Mouse (Mus musculus) regulatory T cell (primary cell): Measurements from ENCODE around the gene Gm10961.

Experiments used
- in situ Hi-C: fragments of 300-600 bp; cut with MboI, MseI; formaldehyde crosslinking; loops from one replicate; pipeline ENCODE4 v1.15.1; 2025; ENCODE audit warnings: high pct_unique_total_duplicates

Gm10961 gene

GRCm38 (mm10) chr3:107656888-107657287 is 25.8 kb downstream of the Gm10961 start:
- in situ Hi-C loops, result no loop called here

GRCm38 (mm10) chr3:107659000-107659399 is 27.9 kb downstream of the Gm10961 start:
- in situ Hi-C loops, result no loop called here

DNA sequence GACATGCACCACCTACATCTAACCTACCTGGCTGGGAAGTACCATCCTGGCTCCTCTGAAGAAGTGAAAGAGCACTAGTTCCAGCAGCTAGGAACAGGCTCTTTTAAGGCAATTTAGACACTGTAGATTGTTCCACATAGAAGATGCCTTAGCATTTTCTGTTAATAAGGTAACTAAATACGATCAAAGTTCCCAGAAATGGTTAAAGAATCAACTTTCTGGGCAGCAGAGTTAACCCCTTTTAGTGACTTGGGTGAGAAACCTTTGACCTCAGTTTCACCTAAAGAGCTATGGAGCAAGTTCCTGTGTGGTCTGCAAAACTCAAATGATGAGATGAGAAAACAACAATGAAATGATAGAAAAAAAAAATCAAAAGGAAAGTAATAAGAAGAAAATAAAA is 33.5 kb downstream of the Gm10961 start:
- in situ Hi-C loops, result no loop called here

DNA sequence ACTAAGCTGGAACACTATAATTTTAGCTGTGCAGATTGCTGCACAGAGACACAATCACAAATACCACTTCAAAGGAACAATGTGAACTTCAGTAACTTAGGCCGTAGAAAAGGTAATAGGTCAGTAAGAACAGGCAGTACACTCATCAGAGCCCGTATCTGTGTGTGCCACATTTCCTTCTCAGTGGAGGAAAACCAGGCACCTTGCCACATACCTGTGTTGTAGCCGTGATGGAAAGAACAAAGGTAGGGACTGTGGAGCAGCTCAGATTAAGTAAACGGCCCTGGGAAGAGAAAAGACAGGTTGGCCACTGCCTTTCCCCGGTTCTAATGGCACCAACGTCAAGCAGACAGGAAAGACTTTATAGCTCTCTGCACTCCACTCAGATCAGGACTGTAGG is 36.3 kb downstream of the Gm10961 start:
- in situ Hi-C loops, result no loop called here

GRCm38 (mm10) chr3:107668786-107669185 is 37.7 kb downstream of the Gm10961 start:
- in situ Hi-C loops, result no loop called here

DNA sequence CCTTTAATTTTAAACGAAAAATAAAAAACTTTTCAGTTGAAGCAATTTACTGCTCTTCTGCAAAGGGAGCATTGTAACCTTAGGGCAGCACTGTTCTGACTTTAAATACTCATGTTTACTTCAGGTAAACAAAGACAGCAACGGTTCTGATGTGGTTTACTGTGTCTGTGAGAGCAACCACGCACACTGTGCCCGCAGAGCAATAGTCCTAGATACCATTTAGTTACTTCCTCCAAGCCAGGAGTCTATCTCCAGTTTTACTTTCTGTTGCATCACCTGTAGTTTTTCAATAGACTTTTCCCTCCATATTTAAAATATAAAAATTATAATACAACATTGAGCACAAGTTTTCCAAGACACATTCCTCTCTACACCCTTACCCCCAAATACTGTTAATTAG is 39.4 kb downstream of the Gm10961 start:
- in situ Hi-C loops, result no loop called here

DNA sequence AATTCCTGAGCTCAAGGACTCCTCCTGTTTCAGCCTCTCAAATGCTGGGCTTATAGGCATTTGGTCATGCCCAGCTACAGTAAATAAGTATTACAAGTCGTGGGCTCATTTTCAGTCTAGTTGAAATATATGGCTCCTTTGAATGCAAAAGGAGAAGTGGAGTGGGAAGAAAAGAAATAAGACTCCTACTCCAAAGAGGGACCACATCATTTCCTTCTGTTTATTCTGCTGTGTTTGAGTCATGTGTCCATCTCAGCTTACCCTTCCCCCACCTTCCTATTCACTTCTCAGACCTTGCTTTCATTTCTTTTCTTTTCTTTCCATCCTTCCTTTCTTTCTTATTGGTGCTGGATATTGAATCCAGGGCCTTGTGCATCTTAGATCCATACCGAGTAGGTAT is 40.4 kb downstream of the Gm10961 start:
- in situ Hi-C loops, result no loop called here

- in situ Hi-C loops, result no loop called here
Observed at GRCm38 (mm10) chr3:107680790-107681576, 49.9 kb downstream of the Gm10961 start.
